Mouse (Mus musculus) T-helper 2 cell (primary cell): Measurements from ENCODE around the gene Gins3.
"Not testable (repeated sequence)": the region's sequence is repeated elsewhere in the genome, so short reads cannot be mapped to it uniquely, and the experiment has no call there.

Experiments used
- in situ Hi-C: fragments of 300-600 bp; cut with MboI, MseI; formaldehyde crosslinking; loops from one replicate; pipeline ENCODE4 v1.15.1; 2025; ENCODE audit warnings: high pct_unique_total_duplicates

Gins3 gene

DNA sequence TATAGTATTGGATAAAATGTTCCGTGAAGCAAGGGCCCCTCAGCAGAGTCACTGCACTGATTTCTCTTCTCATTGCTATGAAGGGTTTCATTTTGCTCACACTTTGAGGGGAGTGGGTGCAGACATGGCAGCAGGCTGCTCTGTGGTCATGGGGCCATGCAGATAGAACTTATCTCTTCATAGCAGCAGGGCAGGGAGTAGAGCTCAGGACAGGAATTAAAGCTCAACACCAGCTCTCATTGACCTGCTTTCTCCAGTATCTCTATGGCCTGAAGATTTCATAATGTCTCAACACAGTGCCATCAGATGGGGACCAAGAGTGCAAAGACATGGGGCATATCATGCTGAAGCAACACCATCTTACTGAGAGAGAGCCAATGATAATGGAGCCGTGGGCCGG lies 15.0 kb downstream of the Gins3 start:
- in situ Hi-C loops: no loop called here

- in situ Hi-C loops: no loop called here
Observed at GRCm38 (mm10) chr8:95653351-95653750, 20.1 kb downstream of the Gins3 start.

- in situ Hi-C loops: no loop called here
Observed at GRCm38 (mm10) chr8:95655831-95656230, 22.6 kb downstream of the Gins3 start.

GRCm38 (mm10) chr8:95656316-95657002 lies 23.2 kb downstream of the Gins3 start:
- in situ Hi-C loops: no loop called here

- in situ Hi-C loops: no loop called here
Observed at GRCm38 (mm10) chr8:95657523-95657922, 24.3 kb downstream of the Gins3 start.

- in situ Hi-C loops: no loop called here
Observed at GRCm38 (mm10) chr8:95660334-95660882, 27.2 kb downstream of the Gins3 start.

GRCm38 (mm10) chr8:95661085-95661484 lies 27.8 kb downstream of the Gins3 start:
- in situ Hi-C loops: no loop called here

- in situ Hi-C loops: no loop called here
Observed at GRCm38 (mm10) chr8:95661575-95661974, 28.3 kb downstream of the Gins3 start.

- in situ Hi-C loops: no loop called here
Observed at GRCm38 (mm10) chr8:95662885-95663598, 29.8 kb downstream of the Gins3 start.

DNA sequence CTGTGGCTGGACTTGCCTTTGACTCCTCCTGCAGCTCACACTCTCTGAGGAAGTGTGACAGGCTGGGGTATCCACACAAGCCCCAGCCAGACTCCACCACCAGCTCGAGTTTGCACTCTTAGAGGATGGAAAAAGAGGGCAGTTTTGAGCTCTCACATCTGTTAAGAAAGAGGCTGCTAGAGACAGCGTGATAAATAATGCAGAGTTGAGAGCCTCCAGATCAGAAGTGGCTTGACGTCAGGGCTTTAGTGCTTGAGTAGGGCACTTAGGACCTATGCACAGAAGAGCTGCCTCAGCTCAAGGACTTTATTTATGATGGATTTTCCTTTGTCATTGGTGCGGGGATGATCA lies 30.3 kb downstream of the Gins3 start:
- in situ Hi-C loops: no loop called here

DNA sequence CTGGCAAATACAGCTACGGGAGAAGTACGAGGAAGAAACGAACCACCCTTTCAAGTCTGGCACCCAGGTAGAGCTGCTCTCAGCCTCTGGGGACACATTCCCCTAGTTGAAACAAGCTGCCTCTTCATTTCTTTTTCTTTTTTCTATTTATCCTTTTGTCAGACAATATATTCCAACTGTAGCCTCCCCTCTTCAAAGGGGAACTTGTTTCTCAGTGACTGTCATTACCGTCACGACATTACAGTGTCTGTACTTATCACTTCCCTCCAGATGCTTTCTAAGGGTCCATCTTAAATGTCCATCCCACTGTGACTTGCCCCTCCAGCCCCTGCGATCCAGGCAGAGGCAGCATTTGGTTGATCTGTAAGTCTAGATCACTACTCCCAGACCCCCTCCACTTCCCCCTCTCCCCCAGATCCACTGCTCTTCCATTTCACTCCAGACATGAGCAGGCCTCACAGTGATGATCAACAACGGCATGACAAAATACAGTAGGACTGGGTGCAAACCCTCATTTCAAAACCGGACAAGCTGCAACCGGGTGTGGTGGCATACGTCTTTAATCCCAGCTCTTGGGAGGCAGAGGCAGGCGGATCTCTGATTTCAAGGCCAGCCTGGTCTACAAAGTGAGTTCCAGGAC lies 32.7 kb downstream of the Gins3 start:
- in situ Hi-C loops: not testable (repeated sequence)

GRCm38 (mm10) chr8:95668163-95668958 lies 35.1 kb downstream of the Gins3 start:
- in situ Hi-C loops: no loop called here

- in situ Hi-C loops: no loop called here
Observed at GRCm38 (mm10) chr8:95669967-95670366, 36.7 kb downstream of the Gins3 start.

GRCm38 (mm10) chr8:95671861-95672260 lies 38.6 kb downstream of the Gins3 start:
- in situ Hi-C loops: no loop called here

DNA sequence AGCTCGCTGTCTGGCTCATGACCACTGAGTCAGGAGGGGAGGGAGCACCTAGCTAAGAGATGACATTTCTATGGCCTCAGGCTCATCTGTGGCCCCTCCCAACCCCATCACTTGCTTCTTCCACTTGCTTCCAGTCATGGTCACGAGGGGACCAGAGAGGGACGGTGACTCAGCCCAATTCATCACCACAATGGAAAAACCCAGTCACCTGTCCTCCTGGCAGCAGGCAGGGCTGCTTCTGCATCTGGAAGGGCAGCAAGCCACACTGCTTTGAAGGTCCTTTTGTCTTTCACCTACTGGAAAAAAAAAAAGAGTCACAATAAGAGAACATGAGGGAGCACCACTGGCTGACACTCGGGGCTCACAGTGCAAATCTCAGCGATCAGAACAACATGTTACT lies 39.6 kb downstream of the Gins3 start:
- in situ Hi-C loops: no loop called here

GRCm38 (mm10) chr8:95676631-95677030 lies 43.4 kb downstream of the Gins3 start, which contains the start of gene Ndrg4:
Gene Ndrg4, plus strand, starts transcription at chr8:95676980.
- in situ Hi-C loops: no loop called here

- in situ Hi-C loops: no loop called here
Observed at GRCm38 (mm10) chr8:95677591-95678023, 44.4 kb downstream of the Gins3 start.

GRCm38 (mm10) chr8:95678024-95678611 lies 44.9 kb downstream of the Gins3 start:
- in situ Hi-C loops: no loop called here

DNA sequence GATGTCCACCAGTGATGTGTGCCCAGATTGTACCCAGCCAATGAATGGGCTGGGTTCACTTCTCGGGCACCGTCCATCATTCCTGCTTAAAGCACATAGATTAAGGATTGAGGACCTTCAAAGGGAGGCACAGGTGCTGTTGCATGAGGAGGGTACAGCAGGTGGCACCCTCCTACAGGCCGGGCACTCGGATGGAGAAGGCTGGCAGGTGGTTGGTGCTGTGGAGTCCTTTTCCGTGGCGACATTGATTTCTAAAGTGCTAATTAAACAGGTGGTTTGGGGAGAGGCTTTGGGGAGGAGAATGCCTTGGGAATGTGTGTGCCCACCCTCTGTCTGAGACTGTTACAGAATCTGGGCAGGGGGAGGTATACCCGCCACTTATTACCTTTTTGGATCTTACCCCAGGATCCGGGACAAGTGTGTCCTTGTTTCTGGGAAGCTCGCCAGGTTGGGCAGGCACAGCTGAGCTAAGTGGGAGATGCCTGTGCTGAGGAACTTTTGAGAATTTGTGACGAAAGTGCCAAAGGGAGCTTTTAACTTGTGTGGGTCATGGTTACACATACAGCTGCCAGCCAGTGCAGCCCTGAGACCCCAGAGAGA lies 54.9 kb downstream of the Gins3 start:
- in situ Hi-C loops: no loop called here

DNA sequence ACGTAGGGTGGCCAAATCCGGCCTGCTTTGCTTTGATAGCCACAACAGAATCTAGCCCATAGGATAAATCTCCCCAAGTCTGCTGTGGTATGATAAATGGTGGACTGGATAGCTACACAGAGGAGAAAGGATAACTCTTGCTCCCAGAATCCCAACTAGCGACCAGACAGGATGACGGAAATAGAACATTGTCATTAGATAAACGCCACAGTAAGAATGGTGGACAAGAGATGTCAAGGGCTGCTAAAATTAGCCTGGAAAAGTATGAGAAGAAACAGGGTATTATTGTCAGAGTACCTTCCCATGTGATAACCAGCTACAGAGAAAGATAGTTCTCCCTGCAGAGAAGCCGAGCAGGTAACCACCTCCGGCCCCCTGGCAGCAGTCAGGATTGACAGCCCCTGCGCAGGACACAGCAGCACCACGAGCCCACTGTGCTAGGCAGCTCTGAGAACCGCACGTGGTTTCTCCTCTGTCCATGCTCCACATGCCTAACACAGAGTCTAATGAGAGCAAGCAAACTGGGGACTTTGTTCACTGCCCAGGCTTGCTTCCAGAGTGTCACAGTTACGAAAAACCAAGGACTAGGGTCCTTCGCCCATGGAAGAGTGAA lies 57.8 kb downstream of the Gins3 start:
- in situ Hi-C loops: no loop called here
